Mouse (Mus musculus) testis, adult 2 months (tissue): ENCODE measurements around the gene Serpind1.

Source experiments
- CTCF ChIP-seq: fragments of 200-500 bp; IDR thresholded peaks from 2 replicates; pipeline ENCODE4 v1.5.1; 2012; ENCODE audit warnings: low read depth, mild to moderate bottlenecking, inconsistent platforms, low read length, moderate library complexity; ENCODE audit not compliant: control insufficient read depth, insufficient read depth, insufficient replicate concordance
- POLR2A ChIP-seq: fragments of 200-500 bp; IDR thresholded peaks from 2 replicates; pipeline ENCODE4 v1.6.1; 2012; ENCODE audit warnings: low read depth, mild to moderate bottlenecking, inconsistent platforms, low read length, moderate library complexity; ENCODE audit not compliant: control insufficient read depth

GRCm38 (mm10) chr16:17321481-17321880, 9.7 kb upstream of the Serpind1 start:
- TF ChIP-seq CTCF (no peak), POLR2A (no peak)
